Mouse (Mus musculus): ENCODE results near the gene Xylb. TPM values are rescaled to one million over a fixed set of nuclear protein-coding genes. Genes with fewer than 3 reads are reported as not detected.

Gene Xylb
- total RNA-seq, 2 experiments from 2014 or later = 7.3 to 16.5 TPM

Other genes with a start within 250 kb of the Xylb start
- 10 to 100 TPM; 15.9 to 23.3 TPM for gene Acaa1b, start 200.3 kb upstream of the Xylb start, total RNA-seq (2021)
- not detected for gene Gm47289, start 198.2 kb upstream of the Xylb start, total RNA-seq (2021)
- 1 to 10 TPM in 1 of 2 experiments, not detected in 1; 2.1 TPM for gene Slc22a13, start 148.3 kb upstream of the Xylb start, total RNA-seq (2021)
- 10 to 100 TPM; 36.0 to 39.5 TPM for gene Oxsr1, start 35.0 kb upstream of the Xylb start, total RNA-seq (2021)
- gene Acaa1a, start 17.7 kb upstream of the Xylb start, total RNA-seq (2021) = 100 to 1,000 TPM; 115 to 119 TPM
- 10 to 100 TPM; 29.4 to 31.3 TPM for gene Myd88, start 16.0 kb upstream of the Xylb start, total RNA-seq (2021)
- not detected for gene Slc22a14, start 8.2 kb downstream of the Xylb start, total RNA-seq (2021)
- 10 to 100 TPM; 15.6 to 17.6 TPM for gene Acvr2b, start 44.7 kb downstream of the Xylb start, total RNA-seq (2021)
- gene Exog, start 87.6 kb downstream of the Xylb start, total RNA-seq (2021) = 1 to 10 TPM; 6.1 to 6.6 TPM
- gene Scn5a, start 221.6 kb downstream of the Xylb start, total RNA-seq (2021) = under 1 TPM; 0.25 to 0.36 TPM

Data from adrenal gland, postnatal 4 days (tissue).